Mouse (Mus musculus) lung, embryonic 16.5 days (tissue): ENCODE measurements at regions not wholly inside any gene's neighbourhood (a gene's known extent, or its start where the extent isn't known, plus 50 kb on each side); places are given as distances from the start of the nearest gene placed in this dataset.

Experiments used
- ATAC-seq: fragments of 200-750 bp; cut with Nextera tagmentation; 2 replicates; pipeline ENCODE4 v1.8.0; 2017; ENCODE audit warnings: low read depth, mild to moderate bottlenecking, moderate library complexity
- H3K27ac ChIP-seq: fragments of 300-500 bp; sonication (generic); 2 replicates; pipeline ENCODE4 v1.5.1; 2014; ENCODE audit warnings: mild to moderate bottlenecking, control low read depth, low read length
- H3K27me3 ChIP-seq: fragments of 300-500 bp; sonication (generic); 2 replicates; pipeline ENCODE4 v1.6.1; 2014; ENCODE audit warnings: low read depth, low read length, mixed read lengths; ENCODE audit not compliant: control insufficient read depth, insufficient read depth
- H3K36me3 ChIP-seq: fragments of 300-500 bp; sonication (generic); 2 replicates; pipeline ENCODE4 v1.6.1; 2014; ENCODE audit warnings: low read length; ENCODE audit not compliant: control insufficient read depth, insufficient read depth
- H3K4me1 ChIP-seq: fragments of 300-500 bp; sonication (generic); replicated peaks from 2 replicates; pipeline ENCODE4 v1.6.1; 2014; ENCODE audit warnings: low read length, mixed read lengths; ENCODE audit not compliant: control insufficient read depth, insufficient read depth
- H3K4me2 ChIP-seq: fragments of 300-500 bp; sonication (generic); 2 replicates; pipeline ENCODE4 v1.6.1; 2014; ENCODE audit warnings: low read depth, low read length, control low read depth
- H3K4me3 ChIP-seq: fragments of 300-500 bp; sonication (generic); 2 replicates; pipeline ENCODE4 v1.5.1; 2014; ENCODE audit warnings: mild to moderate bottlenecking, low read length, control low read depth
- H3K9ac ChIP-seq: fragments of 300-500 bp; sonication (generic); 2 replicates; pipeline ENCODE4 v1.6.1; 2014; ENCODE audit warnings: low read length, control low read depth
- H3K9me3 ChIP-seq: fragments of 300-500 bp; sonication (generic); 2 replicates; pipeline ENCODE4 v1.6.1; 2016; ENCODE audit warnings: low read length; ENCODE audit not compliant: control insufficient read depth
- WGBS: fragments of 180-500 bp; shearing (Covaris S2); extraction: QIAGEN DNeasy Blood & Tissue Kit; methylation state at CpG from one replicate; pipeline ENCODE4 v1.1.7; 2014; 5-methylcytosine and 5-hydroxymethylcytosine counted together

DNA sequence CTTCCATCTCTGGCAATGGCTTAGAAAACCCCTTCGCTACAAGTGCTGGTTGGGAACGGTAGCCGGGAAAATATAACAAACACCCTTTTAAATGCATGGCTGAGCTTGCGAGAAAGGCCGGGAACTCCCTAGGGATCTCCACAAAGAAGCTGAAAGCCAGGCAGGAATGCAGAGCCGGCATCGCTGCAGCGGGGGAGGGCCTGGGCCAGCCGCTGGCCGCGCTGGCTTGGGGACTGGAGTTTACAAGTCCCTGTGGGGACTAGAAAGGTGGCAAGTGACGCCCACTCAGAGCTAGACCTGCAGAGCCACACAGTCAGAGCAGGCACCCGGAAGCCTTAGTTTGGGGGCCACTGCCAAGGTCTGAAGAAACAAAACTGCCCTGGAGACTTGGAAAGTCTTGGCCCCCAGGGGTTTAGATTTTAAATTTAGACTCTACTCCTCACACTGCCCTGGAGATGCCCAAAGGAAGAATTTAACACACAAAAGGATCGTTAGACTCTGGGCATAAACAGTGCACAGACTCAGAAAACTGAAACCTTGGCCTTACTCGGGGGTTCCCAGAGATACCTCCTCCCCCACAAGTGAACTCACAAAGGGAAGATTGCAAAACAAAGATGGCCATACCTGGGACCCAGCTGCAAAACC is 59.4 kb downstream of the 1700001O22Rik start:
- 8% methylated on average over 15 of the region's 15 CpGs for WGBS
- no peaks in the 10 kb centered on the region for H3K9me3 ChIP-seq
- ATAC-seq, result peak; percentile 69
- no peaks in the 10 kb centered on the region for H3K27me3 ChIP-seq
- peaks cover 16% of the 10 kb centered on the region for H3K4me1 ChIP-seq
- H3K4me3 ChIP-seq, result no peak overlapping the region
- H3K27ac ChIP-seq, result peak overlapping the region; percentile 56
- H3K36me3 ChIP-seq, result no peaks in the 10 kb centered on the region
- peak overlapping the region; percentile 49 for H3K9ac ChIP-seq
- peak overlapping the region; percentile 21; the same call in 1 of the 2 replicates for H3K4me2 ChIP-seq

GRCm38 (mm10) chr2:30743265-30743846 is 60.1 kb downstream of the 1700001O22Rik start:
- no peak overlapping the region for H3K4me2 ChIP-seq
- H3K9ac ChIP-seq, result peak overlapping the region; percentile 48; the same call in 1 of the 2 replicates
- WGBS, result 32% methylated on average over 4 of the region's 4 CpGs
- H3K27ac ChIP-seq, result peak overlapping the region; percentile 56
- no peaks in the 10 kb centered on the region for H3K9me3 ChIP-seq
- H3K4me3 ChIP-seq, result no peak overlapping the region
- no peaks in the 10 kb centered on the region for H3K36me3 ChIP-seq
- peaks cover 16% of the 10 kb centered on the region for H3K4me1 ChIP-seq
- peak; percentile 61 for ATAC-seq
- no peaks in the 10 kb centered on the region for H3K27me3 ChIP-seq

DNA sequence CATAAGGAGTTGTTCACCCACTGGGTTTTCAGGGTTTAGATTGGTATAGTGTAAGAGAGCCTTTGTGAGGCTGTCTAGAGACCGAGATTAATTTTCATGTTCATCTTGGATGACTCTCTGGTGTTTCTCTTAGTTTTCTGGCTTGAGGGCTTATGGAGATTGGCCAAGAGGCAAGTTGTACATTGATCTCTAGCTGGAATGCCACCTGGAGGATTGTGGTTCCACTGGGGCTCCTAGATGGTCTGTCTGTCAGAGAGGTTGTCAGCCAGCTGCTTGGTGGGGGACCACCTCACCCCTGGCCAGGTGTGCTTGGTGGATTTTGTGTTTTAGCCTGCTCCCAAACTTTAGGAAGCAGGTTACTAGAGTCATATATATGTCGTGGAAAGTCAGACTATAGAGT is 62.0 kb downstream of the 1700001O22Rik start:
- no peak for ATAC-seq
- no peak overlapping the region for H3K27ac ChIP-seq
- H3K4me3 ChIP-seq, result no peak overlapping the region
- H3K36me3 ChIP-seq, result no peaks in the 10 kb centered on the region
- H3K27me3 ChIP-seq, result no peaks in the 10 kb centered on the region
- H3K4me1 ChIP-seq, result peaks cover 16% of the 10 kb centered on the region
- no peaks in the 10 kb centered on the region for H3K9me3 ChIP-seq
- 81% methylated on average over 2 of the region's 2 CpGs for WGBS
- H3K9ac ChIP-seq, result no peak overlapping the region
- no peak overlapping the region for H3K4me2 ChIP-seq

- WGBS, result 84% methylated on average over 5 of the region's 5 CpGs
- H3K36me3 ChIP-seq, result no peaks in the 10 kb centered on the region
- no peak overlapping the region for H3K4me2 ChIP-seq
- H3K4me3 ChIP-seq, result no peak overlapping the region
- H3K4me1 ChIP-seq, result no peaks in the 10 kb centered on the region
- no peak for ATAC-seq
- H3K9me3 ChIP-seq, result no peaks in the 10 kb centered on the region
- H3K27ac ChIP-seq, result no peak overlapping the region
- H3K9ac ChIP-seq, result no peak overlapping the region
- no peaks in the 10 kb centered on the region for H3K27me3 ChIP-seq
These were observed 65.7 kb downstream of the 1700001O22Rik start for GRCm38 (mm10) chr2:30737759-30738158.

GRCm38 (mm10) chr2:30736705-30737104 is 66.8 kb downstream of the 1700001O22Rik start:
- no peak for ATAC-seq
- Histone ChIP-seq H3K9me3 (no peaks in the 10 kb centered on the region), H3K27me3 (no peaks in the 10 kb centered on the region), H3K4me2 (no peak overlapping the region), H3K9ac (no peak overlapping the region), H3K27ac (no peak overlapping the region), H3K4me1 (no peaks in the 10 kb centered on the region), H3K36me3 (no peaks in the 10 kb centered on the region), H3K4me3 (no peak overlapping the region)
- 66% methylated on average over 6 of the region's 6 CpGs for WGBS

- Histone ChIP-seq H3K27me3 (no peaks in the 10 kb centered on the region), H3K4me2 (no peak overlapping the region), H3K36me3 (no peaks in the 10 kb centered on the region), H3K9me3 (no peaks in the 10 kb centered on the region), H3K9ac (no peak overlapping the region), H3K27ac (no peak overlapping the region), H3K4me3 (no peak overlapping the region), H3K4me1 (no peaks in the 10 kb centered on the region)
- WGBS, result 64% methylated on average over 2 of the region's 2 CpGs
- no peak for ATAC-seq
These were observed 67.2 kb downstream of the 1700001O22Rik start for GRCm38 (mm10) chr2:30736236-30736635.

DNA sequence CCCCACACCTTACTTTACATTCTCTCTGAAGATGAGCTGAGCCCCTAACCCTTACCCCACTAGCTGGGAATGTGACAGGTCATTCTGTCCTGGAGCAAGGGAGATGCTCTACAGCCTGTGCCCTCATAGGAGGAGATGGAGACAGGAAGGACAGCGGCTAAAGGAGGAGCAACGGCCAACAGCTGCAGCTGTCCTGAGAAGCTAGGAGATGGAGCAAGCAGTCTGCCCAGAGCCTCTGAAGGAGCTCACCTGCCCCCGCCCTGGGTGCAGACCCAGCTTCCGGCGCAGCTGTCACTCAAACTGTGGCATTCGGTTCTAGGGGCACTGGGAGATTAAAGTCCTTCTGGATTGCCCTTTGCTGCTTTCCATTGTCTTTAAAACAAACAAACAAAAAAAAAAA is 69.6 kb downstream of the 1700001O22Rik start:
- no peaks in the 10 kb centered on the region for H3K27me3 ChIP-seq
- H3K27ac ChIP-seq, result no peak overlapping the region
- no peaks in the 10 kb centered on the region for H3K9me3 ChIP-seq
- H3K4me1 ChIP-seq, result no peaks in the 10 kb centered on the region
- 22% methylated on average over 6 of the region's 6 CpGs for WGBS
- ATAC-seq, result no peak
- H3K9ac ChIP-seq, result no peak overlapping the region
- no peaks in the 10 kb centered on the region for H3K36me3 ChIP-seq
- H3K4me2 ChIP-seq, result no peak overlapping the region
- no peak overlapping the region for H3K4me3 ChIP-seq

- H3K4me3 ChIP-seq, result no peak overlapping the region
- 94% methylated on average over 5 of the region's 5 CpGs for WGBS
- H3K36me3 ChIP-seq, result no peaks in the 10 kb centered on the region
- no peaks in the 10 kb centered on the region for H3K9me3 ChIP-seq
- ATAC-seq, result no peak
- no peaks in the 10 kb centered on the region for H3K27me3 ChIP-seq
- no peak overlapping the region for H3K4me2 ChIP-seq
- H3K4me1 ChIP-seq, result no peaks in the 10 kb centered on the region
- no peak overlapping the region for H3K9ac ChIP-seq
- H3K27ac ChIP-seq, result no peak overlapping the region
These were observed 71.6 kb downstream of the 1700001O22Rik start for GRCm38 (mm10) chr2:30731832-30732231.

DNA sequence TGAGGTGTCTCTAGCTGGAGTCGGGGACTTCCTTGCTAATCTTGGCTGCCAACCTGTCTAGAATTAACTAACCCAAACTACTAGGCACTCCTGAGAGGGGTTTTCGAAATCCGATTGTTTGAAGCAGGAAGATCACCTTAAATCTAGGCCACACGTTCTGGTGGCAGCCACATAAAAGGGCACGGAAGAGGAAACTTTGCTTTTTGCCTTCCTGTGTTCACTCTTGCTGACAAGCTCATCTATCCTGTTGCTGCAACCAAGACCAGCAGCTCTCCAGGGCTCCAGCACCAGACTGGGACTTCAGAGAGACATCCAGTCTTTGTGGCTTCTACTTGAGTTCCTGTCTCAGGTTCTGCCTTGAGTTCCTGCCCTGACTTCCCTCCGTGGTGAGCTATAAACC is 75.5 kb downstream of the 1700001O22Rik start:
- WGBS, result 79% methylated on average over 6 of the region's 6 CpGs
- Histone ChIP-seq H3K4me2 (no peak overlapping the region), H3K4me1 (peaks cover 28% of the 10 kb centered on the region), H3K27me3 (no peaks in the 10 kb centered on the region), H3K9me3 (no peaks in the 10 kb centered on the region), H3K4me3 (no peak overlapping the region), H3K36me3 (no peaks in the 10 kb centered on the region), H3K9ac (no peak overlapping the region), H3K27ac (no peak overlapping the region)
- ATAC-seq, result no peak
